Mouse (Mus musculus) left cerebral cortex, postnatal 10 days (tissue): ENCODE results near the gene Ighmbp2. TPM values are rescaled to one million over a fixed set of nuclear protein-coding genes. Genes with fewer than 3 reads are reported as not detected.

Experiments
- DNase-seq, 2 experiments: peaks; one replicate each; pipeline ENCODE4 v3.0.0; 2021 to 2022; ENCODE audit warnings: low spot score in 2 of 2, mixed read lengths in 1 of 2; ENCODE audit errors: extremely low spot score in 1 of 2
- intact Hi-C: fragments of 180-260 bp; cut with DNase I; formaldehyde crosslinking; loops from one replicate; pipeline ENCODE4 v1.15.1; 2025
- total RNA-seq, 2 experiments: library from RNA; stranded (reverse); gene quantifications; 2 replicates each; pipeline ENCODE4 v1.2.3; 2021

Ighmbp2 gene
- 10 to 100 TPM; 11.2 to 12.2 TPM for total RNA-seq

GRCm38 (mm10) chr19:3282572-3283467, at the start of gene Ighmbp2, which contains the start of gene Mrpl21:
Ighmbp2 (minus strand) TSS chr19:3283017.
Mrpl21 (plus strand) TSS chr19:3282901.
- DNase-seq, result peak; percentile 91 to 93
- intact Hi-C loops, result no loop called here

- DNase-seq, result no peak
- intact Hi-C loops, result no loop called here
Observed at GRCm38 (mm10) chr19:3326479-3327047, 43.7 kb upstream of the Ighmbp2 start.

GRCm38 (mm10) chr19:3325771-3326478, 43.1 kb upstream of the Ighmbp2 start:
- no peak for DNase-seq
- intact Hi-C loops, result no loop called here

GRCm38 (mm10) chr19:3324931-3325711, 42.3 kb upstream of the Ighmbp2 start:
- DNase-seq, result peak; percentile 68 to 95
- intact Hi-C loops, result no loop called here

GRCm38 (mm10) chr19:3324271-3324811, 41.5 kb upstream of the Ighmbp2 start:
- DNase-seq, result no peak
- intact Hi-C loops, result no loop called here

- DNase-seq, result peak in 1 of 2 experiments; percentile 82
- intact Hi-C loops, result no loop called here
Observed at GRCm38 (mm10) chr19:3323753-3324270, 41.0 kb upstream of the Ighmbp2 start.

GRCm38 (mm10) chr19:3323201-3323621, 40.4 kb upstream of the Ighmbp2 start:
- peak in 1 of 2 experiments; percentile 93 for DNase-seq
- intact Hi-C loops, result no loop called here

- peak in 1 of 2 experiments; percentile 80 for DNase-seq
- intact Hi-C loops, result no loop called here
Observed at GRCm38 (mm10) chr19:3322261-3322969, 39.6 kb upstream of the Ighmbp2 start, which contains the start of gene Cpt1a. Cpt1a (plus strand) TSS chr19:3322334.

GRCm38 (mm10) chr19:3321617-3322016, 38.8 kb upstream of the Ighmbp2 start:
- peak in 1 of 2 experiments; percentile 89 for DNase-seq

GRCm38 (mm10) chr19:3320801-3321200, 38.0 kb upstream of the Ighmbp2 start:
- intact Hi-C loops, result no loop called here
- DNase-seq, result no peak

More at GRCm38 (mm10) chr19:3321617-3322016, 38.8 kb upstream of the Ighmbp2 start:
- intact Hi-C loops, result no loop called here

- intact Hi-C loops, result no loop called here
- no peak for DNase-seq
Observed at GRCm38 (mm10) chr19:3320086-3320485, 37.3 kb upstream of the Ighmbp2 start.

GRCm38 (mm10) chr19:3319341-3319740, 36.5 kb upstream of the Ighmbp2 start:
- intact Hi-C loops, result no loop called here
- DNase-seq, result no peak

- no peak for DNase-seq
- intact Hi-C loops, result no loop called here
Observed at GRCm38 (mm10) chr19:3307175-3307949, 24.5 kb upstream of the Ighmbp2 start.

GRCm38 (mm10) chr19:3304017-3304416, 21.2 kb upstream of the Ighmbp2 start:
- intact Hi-C loops, result no loop called here
- DNase-seq, result no peak

GRCm38 (mm10) chr19:3297775-3298174, 15.0 kb upstream of the Ighmbp2 start:
- intact Hi-C loops, result no loop called here
- DNase-seq, result no peak

GRCm38 (mm10) chr19:3297034-3297433, 14.2 kb upstream of the Ighmbp2 start:
- intact Hi-C loops, result no loop called here
- no peak for DNase-seq

GRCm38 (mm10) chr19:3295245-3295644, 12.4 kb upstream of the Ighmbp2 start:
- intact Hi-C loops, result no loop called here
- DNase-seq, result no peak
